Mouse (Mus musculus) frontal cortex, postnatal 14 days (tissue): ENCODE results near the gene Hoxc6.

Experiments
- DNase-seq, 2 experiments: peaks; one replicate each; pipeline ENCODE4 v3.0.0; 2022; ENCODE audit warnings: low spot score in 2 of 2

The Hoxc6 gene

DNA sequence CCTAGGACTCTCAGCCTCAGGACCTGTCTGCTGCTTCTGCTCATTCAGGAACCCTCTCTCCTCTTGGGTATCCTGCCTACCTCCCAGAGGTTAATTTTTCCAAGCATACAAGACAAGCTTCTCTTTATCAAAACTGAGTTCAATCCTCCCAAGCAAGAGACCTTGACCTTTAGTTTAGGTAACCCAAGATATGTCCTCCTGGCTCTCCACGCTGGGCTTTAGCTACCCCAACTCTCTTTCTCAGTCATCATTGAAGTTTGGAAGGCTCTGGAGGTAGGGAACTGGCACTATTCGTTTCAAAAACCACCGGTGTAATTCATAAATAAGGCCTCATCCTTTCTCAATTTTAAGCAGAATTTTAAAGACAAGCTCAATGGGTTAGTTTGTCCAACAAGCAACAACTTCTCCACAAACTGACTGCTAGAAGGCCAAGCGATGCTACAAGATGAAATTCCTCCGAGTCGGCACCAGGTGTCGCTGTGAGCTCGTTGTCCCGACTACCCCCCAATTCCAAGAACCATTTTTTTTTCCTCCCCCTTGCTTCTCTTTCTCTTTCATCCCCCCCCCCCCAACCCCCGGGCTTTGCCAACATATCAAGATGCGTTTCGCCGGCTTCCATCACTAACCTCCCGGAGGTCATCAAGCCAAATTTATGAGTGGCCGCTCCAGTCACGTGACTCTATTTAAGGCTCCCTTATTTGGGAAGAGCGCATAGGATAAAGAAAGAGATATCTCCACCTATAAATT lies 15.4 kb downstream of the Hoxc6 start:
- no peak for DNase-seq

DNA sequence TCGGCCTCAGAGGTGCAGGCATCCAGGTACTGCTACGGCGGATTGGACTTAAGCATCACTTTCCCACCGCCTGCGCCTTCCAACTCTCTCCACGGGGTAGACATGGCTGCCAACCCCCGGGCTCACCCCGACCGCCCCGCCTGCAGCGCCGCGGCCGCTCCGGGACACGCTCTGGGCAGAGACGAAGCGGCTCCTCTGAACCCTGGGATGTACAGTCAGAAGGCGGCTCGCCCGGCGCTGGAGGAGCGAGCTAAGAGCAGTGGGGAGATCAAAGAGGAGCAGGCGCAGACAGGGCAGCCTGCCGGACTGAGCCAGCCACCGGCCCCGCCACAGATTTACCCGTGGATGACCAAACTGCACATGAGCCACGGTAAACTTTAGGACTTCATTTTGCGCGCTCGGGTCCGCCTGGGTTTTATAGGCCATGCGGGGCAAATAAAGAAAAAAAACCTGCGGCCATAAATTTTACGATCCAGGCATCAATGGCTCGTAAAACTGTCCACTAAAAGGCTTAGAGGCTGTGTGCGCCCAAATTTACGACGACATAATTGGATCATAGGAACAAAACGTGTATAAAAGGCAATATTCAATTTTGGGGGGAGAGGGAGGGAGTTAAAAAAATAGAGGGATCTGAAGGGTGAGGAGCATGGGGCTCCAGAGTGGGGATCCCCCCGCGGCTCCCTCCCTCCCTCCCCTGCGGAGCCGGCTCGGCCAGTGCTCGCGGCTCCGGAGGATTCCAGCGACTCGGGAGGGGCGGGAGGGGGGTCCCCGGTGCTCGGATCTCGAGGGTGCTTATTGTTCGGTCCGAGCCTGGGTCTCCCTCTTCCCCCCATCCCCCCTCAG lies 16.3 kb downstream of the Hoxc6 start:
- no peak for DNase-seq

DNA sequence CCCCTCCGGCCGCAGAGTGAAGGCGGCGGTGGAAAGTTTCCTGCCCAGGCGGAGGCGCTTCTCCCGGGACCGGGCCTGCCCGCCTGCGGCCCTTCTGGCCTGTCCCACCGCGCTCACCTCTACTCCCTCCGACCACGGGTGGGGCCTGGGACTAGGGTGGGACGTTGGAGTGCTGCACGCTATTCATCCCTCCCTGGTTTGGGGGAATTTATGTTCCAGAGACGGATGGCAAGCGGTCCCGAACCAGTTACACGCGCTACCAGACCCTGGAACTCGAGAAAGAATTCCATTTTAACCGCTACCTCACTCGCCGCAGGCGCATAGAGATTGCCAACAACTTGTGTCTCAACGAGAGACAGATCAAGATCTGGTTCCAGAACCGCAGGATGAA lies 16.9 kb downstream of the Hoxc6 start:
- DNase-seq = no peak

GRCm38 (mm10) chr15:103015406-103016166 lies 17.5 kb downstream of the Hoxc6 start:
- DNase-seq = no peak

DNA sequence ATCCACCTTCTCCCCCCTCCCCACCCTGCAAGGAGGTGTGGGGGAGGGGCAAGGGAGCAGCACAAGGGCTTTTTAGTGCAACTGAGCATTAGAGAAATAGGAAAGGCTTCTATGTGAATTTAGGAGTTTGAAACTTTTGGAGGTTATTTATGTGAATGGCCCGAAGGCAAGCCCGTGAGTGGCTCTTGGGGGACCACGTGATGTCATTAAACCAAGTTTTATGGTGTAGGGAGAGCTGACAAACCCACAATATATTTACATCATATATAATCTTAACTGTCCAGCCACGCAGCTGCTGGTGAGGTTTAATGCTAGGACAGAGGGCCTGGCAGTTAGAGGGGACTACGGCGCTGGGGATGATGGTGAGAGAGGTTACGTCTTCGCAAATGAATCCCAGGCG lies 20.6 kb downstream of the Hoxc6 start, which contains the start of gene Hoxc4:
Gene Hoxc4, plus strand, starts transcription at position 299 of the 400 bp plus-strand sequence.
- DNase-seq = no peak

DNA sequence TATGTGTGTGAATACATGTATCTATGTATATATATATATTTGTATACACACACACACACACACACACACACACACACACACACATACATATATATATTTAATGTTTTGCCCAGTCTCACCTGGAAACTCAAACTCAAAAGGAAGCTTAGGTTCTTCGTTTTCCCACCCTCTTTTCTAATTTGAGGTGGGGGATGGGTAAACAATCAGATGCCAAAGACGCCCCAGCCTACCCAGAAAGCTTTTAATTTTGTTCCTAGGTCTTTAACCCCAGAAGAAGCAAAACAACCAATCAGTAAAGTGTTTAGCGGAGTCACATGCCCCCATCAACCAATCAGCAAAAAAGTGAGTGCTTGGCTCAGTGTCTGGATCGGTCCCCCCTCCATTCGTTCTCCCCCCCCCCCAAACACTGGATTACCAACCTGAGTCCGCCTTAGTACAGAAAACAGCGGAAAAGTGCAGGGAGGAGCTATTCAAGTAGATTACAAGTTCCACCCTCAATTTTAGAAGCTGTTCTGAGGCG lies 22.9 kb downstream of the Hoxc6 start:
- no peak for DNase-seq

DNA sequence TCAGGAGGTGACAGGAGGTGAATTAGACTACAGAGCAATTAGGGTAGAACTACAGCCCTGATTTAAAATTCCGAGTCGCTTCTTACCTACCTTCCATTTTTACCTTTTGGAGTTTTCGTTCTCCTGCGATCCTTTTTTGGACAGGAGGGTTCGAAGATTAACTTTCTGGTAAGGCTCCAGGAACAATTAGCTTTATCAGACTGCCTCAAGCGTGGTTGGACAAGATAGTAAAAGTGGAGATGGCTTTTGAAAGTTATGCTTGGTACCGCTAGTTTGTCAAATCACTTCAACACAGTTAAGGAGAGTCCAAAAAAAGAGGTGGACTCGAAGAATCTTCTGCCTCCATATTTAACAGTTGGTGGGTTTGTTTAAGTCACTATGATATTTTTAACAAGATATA lies 23.5 kb downstream of the Hoxc6 start:
- DNase-seq = no peak

DNA sequence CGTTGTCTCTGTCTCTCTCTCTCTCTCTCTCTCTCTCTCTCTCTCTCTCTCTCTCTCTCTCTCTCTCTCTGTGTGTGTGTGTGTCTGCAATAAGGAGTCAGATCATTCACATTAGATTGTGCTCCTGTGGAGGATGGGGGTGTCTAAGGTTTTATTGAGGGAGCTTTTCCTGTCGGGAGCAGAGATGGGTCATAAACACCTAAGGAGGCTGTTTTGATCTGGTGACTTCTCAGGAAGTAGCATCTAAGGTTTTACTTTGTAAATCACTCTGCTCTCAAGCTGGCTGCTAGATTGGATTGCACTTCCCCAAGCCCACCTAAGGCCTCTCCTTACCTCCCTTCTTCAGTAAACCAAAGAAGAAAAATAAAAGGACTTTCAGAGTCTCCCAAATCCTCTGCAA lies 26.1 kb downstream of the Hoxc6 start:
- DNase-seq = no peak

GRCm38 (mm10) chr15:103027266-103028235 lies 29.5 kb downstream of the Hoxc6 start:
- no peak for DNase-seq

DNA sequence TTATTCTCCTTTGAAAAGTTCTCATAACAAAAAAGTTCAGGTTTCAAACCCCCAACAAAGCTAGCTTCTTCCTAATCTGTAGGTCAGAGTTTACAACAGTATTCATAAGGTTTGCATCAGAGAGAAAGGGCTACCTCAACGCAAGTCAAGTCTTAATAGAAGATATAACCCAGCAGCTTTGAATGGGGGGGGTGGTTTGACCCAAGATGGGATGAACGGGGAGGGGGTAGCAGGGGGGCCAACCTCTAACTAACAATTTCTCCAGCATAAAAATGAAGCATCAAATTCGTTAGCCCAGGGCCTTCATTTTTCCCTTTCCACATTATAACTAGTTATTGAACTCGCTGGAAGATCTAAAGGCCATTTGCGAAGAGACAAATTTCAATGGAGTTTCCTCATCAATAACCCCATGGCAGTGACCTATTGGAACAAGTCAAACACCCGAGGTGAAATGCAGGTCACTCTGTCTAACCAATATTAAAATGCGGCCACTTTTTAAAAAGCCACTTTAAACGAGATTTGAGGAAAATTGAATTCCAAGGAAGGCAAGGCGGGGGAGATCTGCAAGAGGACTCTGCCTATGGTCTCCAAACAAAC lies 31.0 kb downstream of the Hoxc6 start:
- DNase-seq = no peak

- no peak for DNase-seq
Measured at GRCm38 (mm10) chr15:103030142-103030541, 32.1 kb downstream of the Hoxc6 start.

GRCm38 (mm10) chr15:103032167-103032566 lies 34.1 kb downstream of the Hoxc6 start:
- no peak for DNase-seq

DNA sequence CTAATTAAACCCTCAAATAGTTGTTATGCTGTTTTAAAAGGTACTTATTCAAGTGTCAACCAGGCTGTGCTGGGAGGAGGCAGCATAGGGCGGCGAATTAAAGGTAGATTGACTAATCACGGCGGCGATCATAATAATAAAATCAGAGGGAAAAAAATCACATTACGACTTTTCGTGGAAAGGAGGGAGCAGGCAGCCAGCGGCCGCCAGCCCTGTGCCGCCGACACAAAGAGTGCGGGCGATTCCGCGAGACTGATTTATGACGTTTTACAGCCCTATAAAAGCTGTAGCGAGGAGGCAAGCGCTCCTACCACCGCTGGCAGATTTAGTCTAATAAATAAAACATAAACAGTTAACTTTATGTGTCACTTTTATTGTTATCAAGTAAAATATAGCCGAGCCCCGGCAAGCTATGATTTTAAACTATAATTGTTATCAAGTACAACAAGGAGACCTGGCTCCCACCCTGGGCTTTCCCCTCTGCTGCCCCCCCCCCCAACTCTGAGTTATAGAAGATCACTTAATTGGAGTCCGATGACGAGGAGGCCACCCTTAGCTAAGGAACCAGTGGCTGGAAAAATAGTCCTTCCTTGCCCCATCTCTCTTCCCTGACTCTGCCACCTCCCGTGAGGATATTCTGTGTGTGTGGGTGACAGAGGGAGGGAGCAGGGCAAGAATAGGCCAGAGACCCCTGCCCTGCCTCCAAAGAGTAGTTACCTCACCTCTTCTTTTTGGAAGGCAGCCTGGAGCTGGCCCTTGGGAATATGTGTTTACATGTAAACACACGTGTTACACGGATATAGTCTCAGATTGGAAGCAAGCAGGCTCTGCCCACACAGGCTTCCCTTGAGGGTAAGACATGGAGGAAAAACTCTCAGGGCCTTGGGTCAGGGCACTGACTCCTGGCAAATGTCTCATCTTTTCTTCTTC lies 34.9 kb downstream of the Hoxc6 start:
- no peak for DNase-seq

DNA sequence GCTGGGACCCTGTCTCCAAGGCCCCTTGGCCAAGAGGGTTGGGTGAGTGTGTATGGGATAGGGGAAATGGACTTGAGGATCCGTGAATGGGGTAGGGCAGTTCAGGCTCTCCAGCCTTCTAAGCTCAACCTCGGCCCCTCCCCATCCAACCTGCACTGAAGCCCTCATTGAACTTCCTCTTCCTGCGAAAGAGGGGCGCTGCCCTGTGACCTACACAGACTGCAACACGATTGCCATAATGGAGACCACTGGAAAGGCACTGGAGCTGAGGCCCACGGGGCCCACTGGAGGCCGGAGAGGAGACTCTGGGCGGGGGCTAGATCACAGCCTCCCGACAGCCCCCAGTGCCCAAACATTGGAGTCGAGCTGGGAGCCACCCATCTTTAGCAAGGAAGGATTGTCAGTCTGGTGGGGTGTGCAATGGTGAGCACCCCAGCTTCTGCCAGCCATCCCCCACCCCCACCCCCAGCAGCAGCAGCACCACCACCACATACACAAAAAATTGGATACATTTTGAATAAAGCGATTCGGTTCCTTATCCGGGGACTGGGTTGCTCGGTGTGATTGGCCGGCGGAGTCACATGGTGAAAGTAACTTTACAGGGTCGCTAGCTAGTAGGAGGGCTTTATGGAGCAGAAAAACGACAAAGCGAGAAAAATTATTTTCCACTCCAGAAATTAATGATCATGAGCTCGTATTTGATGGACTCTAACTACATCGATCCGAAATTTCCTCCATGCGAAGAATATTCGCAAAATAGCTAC lies 36.2 kb downstream of the Hoxc6 start:
- DNase-seq = no peak

- DNase-seq = no peak
Measured at GRCm38 (mm10) chr15:103034807-103035547, 36.9 kb downstream of the Hoxc6 start.

- DNase-seq = no peak
Measured at GRCm38 (mm10) chr15:103035548-103035881, 37.5 kb downstream of the Hoxc6 start.

- no peak for DNase-seq
Measured at GRCm38 (mm10) chr15:103037579-103037978, 39.5 kb downstream of the Hoxc6 start.
